Mouse (Mus musculus) forebrain, embryonic 12.5 days (tissue): ENCODE measurements at regions not wholly inside any gene's neighbourhood (a gene's known extent, or its start where the extent isn't known, plus 50 kb on each side); places are given as distances from the start of the nearest gene placed in this dataset.
"Not testable (repeated sequence)": the region's sequence is repeated elsewhere in the genome, so short reads cannot be mapped to it uniquely, and the experiment has no call there.

ENCODE experiments used
- ATAC-seq: fragments of 200-750 bp; cut with Nextera tagmentation; 2 replicates; pipeline ENCODE4 v1.8.0; 2017; ENCODE audit warnings: moderate TSS enrichment; ENCODE audit not compliant: low FRiP score
- H3K27ac ChIP-seq: fragments of 300-500 bp; sonication (generic); 2 replicates; pipeline ENCODE4 v1.5.1; 2016; ENCODE audit warnings: mild to moderate bottlenecking
- H3K27me3 ChIP-seq: fragments of 300-500 bp; sonication (generic); 2 replicates; pipeline ENCODE4 v1.6.1; 2016; ENCODE audit warnings: mild to moderate bottlenecking
- H3K36me3 ChIP-seq: fragments of 300-500 bp; sonication (generic); replicated peaks from 2 replicates; pipeline ENCODE4 v1.6.1; 2016; ENCODE audit warnings: mild to moderate bottlenecking
- H3K4me1 ChIP-seq: fragments of 300-500 bp; sonication (generic); 2 replicates; pipeline ENCODE4 v1.6.1; 2016
- H3K4me2 ChIP-seq: fragments of 300-500 bp; sonication (generic); 2 replicates; pipeline ENCODE4 v1.6.1; 2016; ENCODE audit warnings: mild to moderate bottlenecking, moderate library complexity
- H3K4me3 ChIP-seq: fragments of 300-500 bp; sonication (generic); replicated peaks from 2 replicates; pipeline ENCODE4 v1.5.1; 2016; ENCODE audit warnings: mild to moderate bottlenecking
- H3K9ac ChIP-seq: fragments of 300-500 bp; sonication (generic); 2 replicates; pipeline ENCODE4 v1.6.1; 2016; ENCODE audit warnings: mild to moderate bottlenecking
- H3K9me3 ChIP-seq: fragments of 300-500 bp; sonication (generic); 2 replicates; pipeline ENCODE4 v1.6.1; 2016
- WGBS: fragments of 180-500 bp; shearing (Covaris S2); methylation state at CpG from one replicate; pipeline ENCODE4 v1.1.7; 2016; 5-methylcytosine and 5-hydroxymethylcytosine counted together

DNA sequence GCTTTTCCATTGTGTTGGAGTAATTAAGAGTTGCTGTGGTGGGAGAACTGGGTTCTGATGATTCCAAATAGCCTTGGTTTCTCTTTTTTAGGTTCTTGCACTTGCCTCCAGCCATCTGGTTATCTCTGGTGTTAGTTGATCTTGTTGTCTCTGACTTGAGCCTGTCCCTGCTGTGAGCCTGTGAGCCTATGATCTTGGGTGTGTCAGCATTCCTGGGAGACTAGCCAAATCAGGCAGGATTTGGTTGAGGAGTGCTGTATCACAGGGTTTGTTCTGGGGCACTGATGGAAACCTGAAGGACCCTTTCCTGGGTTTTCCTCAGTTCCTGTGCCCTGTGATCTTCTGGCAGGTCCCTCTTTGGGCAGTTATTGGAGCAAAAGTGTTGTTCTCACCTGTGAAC lies 406.8 kb upstream of the Ppp6c start:
- no peaks in the 10 kb centered on the region for H3K36me3 ChIP-seq
- no peaks in the 10 kb centered on the region for H3K27me3 ChIP-seq
- no peaks in the 10 kb centered on the region for H3K9me3 ChIP-seq
- no peak overlapping the region for H3K4me2 ChIP-seq
- H3K4me3 ChIP-seq, result no peak overlapping the region
- H3K9ac ChIP-seq, result no peak overlapping the region
- H3K27ac ChIP-seq, result no peak overlapping the region
- no peaks in the 10 kb centered on the region for H3K4me1 ChIP-seq
- ATAC-seq, result no peak

- Histone ChIP-seq H3K4me1 (no peaks in the 10 kb centered on the region), H3K9ac (no peak overlapping the region), H3K27ac (no peak overlapping the region), H3K27me3 (no peaks in the 10 kb centered on the region), H3K4me2 (no peak overlapping the region), H3K4me3 (no peak overlapping the region), H3K36me3 (no peaks in the 10 kb centered on the region), H3K9me3 (no peaks in the 10 kb centered on the region)
- 79% methylated on average over 10 of the region's 10 CpGs for WGBS
- ATAC-seq, result no peak
Observed at GRCm38 (mm10) chr2:39614221-39614620, 388.0 kb upstream of the Ppp6c start.

DNA sequence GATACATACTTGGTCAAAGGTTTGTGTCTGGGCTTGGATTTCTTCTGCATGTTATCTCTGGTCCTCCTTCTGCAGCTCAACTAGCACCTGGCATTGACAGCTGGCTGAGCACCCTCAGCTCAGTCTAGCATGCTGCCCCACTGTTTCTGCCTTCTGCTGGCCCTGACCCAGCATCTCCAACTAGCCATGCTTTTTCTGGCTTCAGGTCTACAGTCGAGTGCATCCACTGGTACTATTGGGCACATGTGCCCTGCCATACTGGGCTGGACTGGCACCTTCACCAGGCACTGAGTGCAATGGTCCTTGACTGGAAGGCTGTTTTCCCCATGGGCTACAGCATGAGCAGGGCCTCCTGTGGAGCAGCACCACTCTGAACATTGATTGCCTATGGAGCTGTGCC lies 386.6 kb upstream of the Ppp6c start:
- no peaks in the 10 kb centered on the region for H3K27me3 ChIP-seq
- H3K9me3 ChIP-seq, result no peaks in the 10 kb centered on the region
- no peak overlapping the region for H3K4me2 ChIP-seq
- H3K4me1 ChIP-seq, result no peaks in the 10 kb centered on the region
- no peaks in the 10 kb centered on the region for H3K36me3 ChIP-seq
- WGBS, result 83% methylated on average over 1 of the region's 1 CpGs
- H3K9ac ChIP-seq, result no peak overlapping the region
- no peak overlapping the region for H3K27ac ChIP-seq
- H3K4me3 ChIP-seq, result no peak overlapping the region
- ATAC-seq, result no peak

- H3K27ac ChIP-seq, result no peak overlapping the region
- 84% methylated on average over 2 of the region's 2 CpGs for WGBS
Observed at GRCm38 (mm10) chr2:39612236-39612635, 386.0 kb upstream of the Ppp6c start.

DNA sequence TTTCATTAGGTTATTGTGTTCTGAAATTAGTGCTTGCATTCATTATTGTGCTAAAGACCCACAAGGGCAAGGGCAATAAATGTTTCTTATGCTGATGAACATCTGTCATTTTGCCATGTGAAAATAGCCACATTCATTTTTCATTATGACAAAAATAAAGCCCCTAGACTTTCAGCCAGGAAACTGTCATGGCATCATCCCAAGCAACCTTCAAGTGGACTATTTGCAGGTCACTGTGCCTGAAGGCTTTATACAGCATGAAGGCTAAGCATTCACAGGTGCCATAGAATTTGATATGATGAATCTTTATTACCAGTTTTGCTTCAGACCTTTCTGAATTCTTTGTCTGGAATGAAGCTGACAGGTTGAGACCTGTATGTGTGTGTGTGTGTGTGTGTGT lies 376.0 kb upstream of the Ppp6c start:
- Histone ChIP-seq H3K9me3 (no peaks in the 10 kb centered on the region), H3K4me2 (no peak overlapping the region), H3K4me3 (no peak overlapping the region), H3K27ac (no peak overlapping the region), H3K4me1 (no peaks in the 10 kb centered on the region), H3K36me3 (no peaks in the 10 kb centered on the region), H3K27me3 (no peaks in the 10 kb centered on the region), H3K9ac (no peak overlapping the region)
- no peak for ATAC-seq

More at GRCm38 (mm10) chr2:39612236-39612635, 386.0 kb upstream of the Ppp6c start:
- ATAC-seq, result no peak
- H3K36me3 ChIP-seq, result no peaks in the 10 kb centered on the region
- H3K9me3 ChIP-seq, result no peaks in the 10 kb centered on the region
- H3K4me2 ChIP-seq, result no peak overlapping the region
- no peaks in the 10 kb centered on the region for H3K27me3 ChIP-seq
- no peaks in the 10 kb centered on the region for H3K4me1 ChIP-seq
- no peak overlapping the region for H3K9ac ChIP-seq
- no peak overlapping the region for H3K4me3 ChIP-seq

GRCm38 (mm10) chr2:39558193-39558592 lies 331.9 kb upstream of the Ppp6c start:
- H3K27ac ChIP-seq, result no peak overlapping the region
- no peaks in the 10 kb centered on the region for H3K4me1 ChIP-seq
- no peak overlapping the region for H3K9ac ChIP-seq
- ATAC-seq, result no peak
- no peaks in the 10 kb centered on the region for H3K27me3 ChIP-seq
- H3K36me3 ChIP-seq, result no peaks in the 10 kb centered on the region
- no peak overlapping the region for H3K4me3 ChIP-seq
- H3K9me3 ChIP-seq, result no peaks in the 10 kb centered on the region
- H3K4me2 ChIP-seq, result no peak overlapping the region
- WGBS, result 73% methylated on average over 1 of the region's 1 CpGs

- no peak for ATAC-seq
- Histone ChIP-seq H3K27me3 (no peaks in the 10 kb centered on the region), H3K36me3 (no peaks in the 10 kb centered on the region)
Observed at GRCm38 (mm10) chr2:39507984-39508383, 281.7 kb upstream of the Ppp6c start.

GRCm38 (mm10) chr2:39483208-39483912 lies 257.1 kb upstream of the Ppp6c start:
- no peak overlapping the region for H3K27ac ChIP-seq
- H3K27me3 ChIP-seq, result no peaks in the 10 kb centered on the region
- H3K4me2 ChIP-seq, result no peak overlapping the region
- no peak overlapping the region for H3K4me3 ChIP-seq
- 21% methylated on average over 12 of the region's 12 CpGs for WGBS
- no peaks in the 10 kb centered on the region for H3K36me3 ChIP-seq
- H3K9ac ChIP-seq, result no peak overlapping the region
- ATAC-seq, result peak; percentile 30; the same call in 1 of the 2 replicates
- peaks cover 6% of the 10 kb centered on the region; the same call in 1 of the 2 replicates for H3K4me1 ChIP-seq
- H3K9me3 ChIP-seq, result no peaks in the 10 kb centered on the region

More at GRCm38 (mm10) chr2:39507984-39508383, 281.7 kb upstream of the Ppp6c start:
- 88% methylated on average over 2 of the region's 2 CpGs for WGBS
- Histone ChIP-seq H3K4me3 (no peak overlapping the region), H3K4me2 (no peak overlapping the region), H3K9ac (no peak overlapping the region), H3K9me3 (no peaks in the 10 kb centered on the region), H3K27ac (no peak overlapping the region), H3K4me1 (no peaks in the 10 kb centered on the region)

DNA sequence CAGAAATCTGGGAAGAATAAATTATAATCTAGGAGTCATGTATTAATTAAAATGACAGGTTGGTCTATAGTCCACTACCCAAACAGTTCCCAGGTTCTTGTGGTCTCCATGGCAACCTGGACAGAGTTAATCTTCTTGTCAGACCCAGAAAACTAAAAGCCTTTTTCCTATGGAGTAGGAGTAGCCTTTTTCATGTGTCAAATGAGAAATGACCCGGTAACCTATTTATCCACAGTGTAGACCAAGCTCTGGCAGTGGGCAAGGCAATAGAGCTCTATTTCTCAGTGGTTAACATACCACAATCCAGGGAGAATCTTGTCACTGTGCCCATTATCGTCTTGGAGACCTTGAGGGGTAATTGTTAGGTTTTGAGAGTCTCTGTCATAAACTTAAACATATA lies 256.4 kb upstream of the Ppp6c start:
- WGBS, result 43% methylated on average over 2 of the region's 2 CpGs
- H3K27me3 ChIP-seq, result no peaks in the 10 kb centered on the region
- H3K36me3 ChIP-seq, result no peaks in the 10 kb centered on the region
- peak; percentile 36; the same call in 1 of the 2 replicates for ATAC-seq
- H3K9me3 ChIP-seq, result no peaks in the 10 kb centered on the region
- no peak overlapping the region for H3K9ac ChIP-seq
- H3K4me3 ChIP-seq, result no peak overlapping the region
- H3K27ac ChIP-seq, result no peak overlapping the region
- no peak overlapping the region for H3K4me2 ChIP-seq
- H3K4me1 ChIP-seq, result peaks cover 6% of the 10 kb centered on the region; the same call in 1 of the 2 replicates

DNA sequence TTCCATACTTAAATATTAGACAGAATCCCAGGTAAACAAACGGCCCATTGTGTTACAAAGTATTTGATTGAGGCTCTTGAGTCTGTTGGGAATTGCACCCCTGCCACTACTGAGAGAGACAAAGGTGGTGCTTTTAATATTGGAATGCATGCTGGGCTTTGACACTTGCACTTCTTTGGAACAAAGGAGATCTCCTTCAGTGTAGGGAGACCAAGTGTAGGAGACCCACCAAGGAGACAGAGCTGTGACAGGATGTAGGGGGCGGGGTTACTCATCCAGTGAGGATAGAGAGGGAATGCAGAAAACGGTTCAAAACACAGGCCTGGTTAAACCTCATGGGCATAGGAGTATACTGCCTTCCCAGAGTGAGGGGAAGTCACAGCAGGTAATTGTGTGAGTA lies 254.0 kb upstream of the Ppp6c start:
- H3K4me1 ChIP-seq, result peaks cover 6% of the 10 kb centered on the region; the same call in 1 of the 2 replicates
- WGBS, result 57% methylated on average over 3 of the region's 3 CpGs
- H3K9ac ChIP-seq, result no peak overlapping the region
- no peak overlapping the region for H3K4me2 ChIP-seq
- no peak overlapping the region for H3K4me3 ChIP-seq
- no peak for ATAC-seq
- no peak overlapping the region for H3K27ac ChIP-seq
- no peaks in the 10 kb centered on the region for H3K36me3 ChIP-seq
- no peaks in the 10 kb centered on the region for H3K27me3 ChIP-seq
- H3K9me3 ChIP-seq, result no peaks in the 10 kb centered on the region

- not testable (repeated sequence) for H3K27me3 ChIP-seq, H3K36me3 ChIP-seq, H3K9ac ChIP-seq, H3K4me1 ChIP-seq, H3K9me3 ChIP-seq, H3K4me2 ChIP-seq, H3K4me3 ChIP-seq, ATAC-seq, H3K27ac ChIP-seq
Observed at GRCm38 (mm10) chr2:39472925-39473324, 246.7 kb upstream of the Ppp6c start.
